Mouse (Mus musculus): ENCODE measurements around the gene Gm4353.
"Not testable (repeated sequence)": the region's sequence is repeated elsewhere in the genome, so short reads cannot be mapped to it uniquely, and the experiment has no call there.

Gm4353 gene

GRCm38 (mm10) chr7:116084366-116084765 lies at the start of gene Gm4353:
Gene Gm4353 (minus strand): TSS chr7:116084635.
- DNase-seq (ENCODE audit: low read depth) = not testable (repeated sequence)

- peak; percentile 77 for DNase-seq (ENCODE audit: low read depth)
These were observed 47.6 kb upstream of the Gm4353 start for GRCm38 (mm10) chr7:116132078-116132477.

GRCm38 (mm10) chr7:116131390-116131789 lies 47.0 kb upstream of the Gm4353 start:
- peak; percentile 87 for DNase-seq (ENCODE audit: low read depth)

GRCm38 (mm10) chr7:116129374-116129773 lies 44.9 kb upstream of the Gm4353 start:
- no peak for DNase-seq (ENCODE audit: low read depth)

- DNase-seq (ENCODE audit: low read depth) = peak; percentile 16
These were observed 43.9 kb upstream of the Gm4353 start for GRCm38 (mm10) chr7:116128286-116128685.

GRCm38 (mm10) chr7:116127052-116127451 lies 42.6 kb upstream of the Gm4353 start:
- DNase-seq (ENCODE audit: low read depth) = no peak

- no peak for DNase-seq (ENCODE audit: low read depth)
These were observed 41.2 kb upstream of the Gm4353 start for GRCm38 (mm10) chr7:116125671-116126070.

GRCm38 (mm10) chr7:116124057-116124456 lies 39.6 kb upstream of the Gm4353 start:
- DNase-seq (ENCODE audit: low read depth) = no peak

GRCm38 (mm10) chr7:116123597-116123985 lies 39.2 kb upstream of the Gm4353 start:
- DNase-seq (ENCODE audit: low read depth) = no peak

- DNase-seq (ENCODE audit: low read depth) = no peak
These were observed 38.7 kb upstream of the Gm4353 start for GRCm38 (mm10) chr7:116122981-116123596.

GRCm38 (mm10) chr7:116121202-116121601 lies 36.8 kb upstream of the Gm4353 start:
- DNase-seq (ENCODE audit: low read depth) = no peak

- DNase-seq (ENCODE audit: low read depth) = no peak
These were observed 36.3 kb upstream of the Gm4353 start for GRCm38 (mm10) chr7:116120737-116121136.

- no peak for DNase-seq (ENCODE audit: low read depth)
These were observed 34.9 kb upstream of the Gm4353 start for GRCm38 (mm10) chr7:116119306-116119857.

- peak; percentile 59 for DNase-seq (ENCODE audit: low read depth)
These were observed 31.6 kb upstream of the Gm4353 start for GRCm38 (mm10) chr7:116115991-116116390.

- DNase-seq (ENCODE audit: low read depth) = no peak
These were observed 30.9 kb upstream of the Gm4353 start for GRCm38 (mm10) chr7:116115216-116115930.

- no peak for DNase-seq (ENCODE audit: low read depth)
These were observed 27.1 kb upstream of the Gm4353 start for GRCm38 (mm10) chr7:116111546-116111945.

GRCm38 (mm10) chr7:116110661-116111060 lies 26.2 kb upstream of the Gm4353 start:
- DNase-seq (ENCODE audit: low read depth) = no peak

GRCm38 (mm10) chr7:116103091-116103490 lies 18.7 kb upstream of the Gm4353 start:
- DNase-seq (ENCODE audit: low read depth) = no peak

GRCm38 (mm10) chr7:116099952-116100528 lies 15.6 kb upstream of the Gm4353 start:
- peak; percentile 83 for DNase-seq (ENCODE audit: low read depth)

GRCm38 (mm10) chr7:116093466-116093850 lies 9.0 kb upstream of the Gm4353 start:
- no peak for DNase-seq (ENCODE audit: low read depth)

- DNase-seq (ENCODE audit: low read depth) = peak; percentile 97
These were observed 8.5 kb upstream of the Gm4353 start for GRCm38 (mm10) chr7:116092710-116093465.

- peak; percentile 12 for DNase-seq (ENCODE audit: low read depth)
These were observed 23.7 kb downstream of the Gm4353 start for GRCm38 (mm10) chr7:116060739-116061138.

Data from 416B (cell line).